Mouse (Mus musculus) T-helper 17 cell (primary cell): ENCODE measurements around the gene Peak1.

Experiments
- in situ Hi-C, 2 experiments: fragments of 300-600 bp; cut with MboI, MseI; formaldehyde crosslinking; loops; 1 replicate in 1 of 2; 2 replicates in 1 of 2; pipeline ENCODE4 v1.15.1; 2025; ENCODE audit warnings: high pct_unique_total_duplicates in 2 of 2

The Peak1 gene

DNA sequence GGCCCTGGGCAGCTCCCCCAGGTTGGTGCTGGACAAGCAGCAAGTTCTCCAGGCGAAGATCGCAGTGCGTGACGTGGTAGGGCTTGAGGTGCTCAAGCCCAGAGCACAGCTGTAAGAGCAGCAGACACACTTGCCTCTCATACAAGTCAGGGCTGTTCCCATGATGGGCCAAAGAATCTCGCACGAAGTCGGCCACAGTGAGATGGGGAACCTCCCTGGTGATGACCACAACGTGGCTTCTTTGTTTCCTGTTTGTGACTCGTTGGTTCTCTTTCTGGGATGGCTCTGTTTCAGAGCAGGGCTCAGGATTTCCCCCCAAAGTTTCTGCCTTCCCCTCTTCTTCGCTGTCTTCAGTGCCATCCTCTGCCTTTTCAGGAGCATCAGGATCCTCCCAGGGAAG lies 210.8 kb downstream of the Peak1 start:
- in situ Hi-C loops = loop anchor here in 1 of 2 experiments (5.0 to 25.0 kb wide), 2 partner anchors 305 to 345 kb away; no protein-coding TSS in a partner anchor

- in situ Hi-C loops = loop anchor here in 1 of 2 experiments (5.0 to 25.0 kb wide), 2 partner anchors 307 to 347 kb away; no protein-coding TSS in a partner anchor
Observed at GRCm38 (mm10) chr9:56205336-56205735, 212.5 kb downstream of the Peak1 start.

- in situ Hi-C loops = loop anchor here in 1 of 2 experiments (25.0 kb wide), 1 partner anchor 308 kb away; no protein-coding TSS in a partner anchor
Observed at GRCm38 (mm10) chr9:56204316-56204715, 213.6 kb downstream of the Peak1 start.

DNA sequence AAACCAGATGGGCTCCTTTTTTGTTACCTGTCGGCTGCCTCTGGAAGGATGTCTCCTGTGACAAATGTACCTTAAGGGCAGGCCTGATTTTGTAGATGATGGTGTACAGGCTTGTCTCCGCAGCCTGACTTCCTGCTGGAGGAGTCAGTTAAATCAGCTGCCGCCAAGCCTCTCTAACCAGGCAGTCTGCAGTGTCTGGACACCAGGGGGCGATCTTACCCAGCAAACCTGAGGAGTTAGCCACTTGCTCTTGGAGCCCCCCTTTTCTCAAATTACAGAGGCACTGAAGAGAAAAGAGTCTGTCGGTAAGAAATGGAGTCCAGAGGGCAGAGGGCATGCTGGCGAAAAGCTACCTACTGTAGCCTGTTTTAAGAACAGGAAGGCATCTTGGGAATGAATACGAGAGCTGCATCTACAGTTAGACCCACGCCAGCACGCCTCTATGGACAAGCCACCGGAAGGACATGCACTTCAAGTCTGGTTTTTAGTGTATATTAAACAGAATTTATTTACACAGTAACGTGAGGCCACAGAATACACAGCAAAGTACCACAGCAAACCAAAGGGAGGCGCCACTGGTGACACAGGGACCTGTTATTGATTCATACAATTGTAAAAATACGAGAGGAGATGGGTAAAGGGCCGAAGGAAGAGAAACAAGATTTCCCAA lies 217.1 kb downstream of the Peak1 start:
- in situ Hi-C loops = loop anchor here in 1 of 2 experiments (25.0 kb wide), 1 partner anchor 312 kb away; no protein-coding TSS in a partner anchor

GRCm38 (mm10) chr9:56200200-56200599 lies 217.7 kb downstream of the Peak1 start:
- in situ Hi-C loops = loop anchor here in 1 of 2 experiments (25.0 kb wide), 1 partner anchor 312 kb away; no protein-coding TSS in a partner anchor

- in situ Hi-C loops = no loop called here
Observed at GRCm38 (mm10) chr9:56196921-56197320, 220.9 kb downstream of the Peak1 start.

- in situ Hi-C loops = no loop called here
Observed at GRCm38 (mm10) chr9:56195193-56195592, 222.7 kb downstream of the Peak1 start.

DNA sequence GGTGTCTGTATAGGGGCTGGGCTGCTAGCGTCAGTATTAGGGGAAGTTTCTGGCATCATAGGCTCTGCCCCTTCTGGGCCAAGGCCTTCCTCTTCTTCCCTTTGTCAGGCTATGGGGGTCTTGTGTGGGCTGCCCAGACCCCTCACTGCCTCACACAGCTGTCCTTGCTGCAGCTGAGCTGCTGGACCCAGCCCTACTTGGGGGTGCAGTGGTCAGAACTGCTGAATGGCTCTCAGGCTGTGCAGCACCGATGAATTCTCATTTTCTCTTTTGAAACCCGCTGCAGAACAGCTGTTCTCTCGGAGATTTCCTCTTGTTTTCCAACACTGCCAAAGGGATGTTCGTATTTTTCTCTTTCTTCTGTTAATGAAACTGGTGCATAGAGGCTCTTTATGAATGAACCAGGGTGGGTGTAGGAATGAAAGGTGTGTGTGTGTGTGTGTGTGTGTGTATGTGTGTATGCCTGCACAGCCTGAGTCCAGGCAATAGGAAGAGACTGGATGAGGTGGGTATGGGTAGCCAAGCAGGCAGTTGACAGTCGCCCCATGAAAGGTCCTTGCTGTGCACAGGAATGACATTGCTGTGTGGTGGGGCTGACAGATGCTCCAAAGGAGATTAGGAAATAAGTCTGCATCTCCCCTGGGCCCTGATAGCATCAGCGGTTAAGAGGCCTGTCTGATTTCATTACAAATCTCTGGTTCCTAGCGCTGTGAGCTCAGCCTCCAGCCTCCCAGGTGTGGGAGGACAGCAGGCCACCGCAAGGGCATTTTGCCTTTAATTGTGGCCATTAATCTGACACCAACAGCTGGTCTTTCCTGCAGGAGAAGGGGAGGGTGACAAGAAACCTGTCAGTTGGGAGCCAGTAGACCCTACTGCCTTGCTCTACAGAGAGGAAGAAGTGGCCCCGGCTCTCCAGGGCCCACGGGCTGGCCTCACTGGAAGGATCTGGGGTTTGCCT lies 226.1 kb downstream of the Peak1 start:
- in situ Hi-C loops = loop anchor here in 1 of 2 experiments (5.0 kb wide), 1 partner anchor 59 kb away; no protein-coding TSS in a partner anchor

DNA sequence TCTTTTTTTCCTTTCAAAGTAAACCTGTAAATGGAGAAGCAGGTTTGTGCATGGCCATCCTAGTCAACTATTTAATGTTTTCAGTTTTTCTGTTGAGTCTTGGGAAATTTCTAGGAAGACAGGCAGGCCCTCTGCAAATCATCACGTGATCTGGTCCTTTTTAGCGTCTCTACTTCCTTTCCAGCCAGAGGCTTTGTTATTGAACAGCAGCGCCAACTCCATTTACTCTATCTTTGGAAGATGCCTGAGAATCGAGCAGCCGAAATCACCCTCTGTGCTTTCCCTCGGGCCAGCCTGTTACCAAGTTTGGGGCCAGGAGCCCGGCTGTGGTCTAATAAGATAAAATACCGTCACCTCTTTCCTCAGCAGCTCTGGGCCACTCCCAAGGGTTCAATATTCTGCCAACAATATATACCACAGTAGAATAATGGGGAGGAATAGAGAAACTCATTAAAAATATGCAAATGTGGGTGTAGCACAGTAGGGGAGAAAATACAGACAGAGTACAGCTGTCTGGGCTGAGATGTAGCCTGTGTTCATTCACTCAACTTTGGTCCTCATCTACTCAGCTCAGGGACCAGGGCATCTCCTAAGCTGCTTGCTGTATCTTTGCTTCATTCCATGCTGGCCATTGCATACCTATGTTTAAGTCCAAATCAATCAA lies 237.6 kb downstream of the Peak1 start:
- in situ Hi-C loops = no loop called here

DNA sequence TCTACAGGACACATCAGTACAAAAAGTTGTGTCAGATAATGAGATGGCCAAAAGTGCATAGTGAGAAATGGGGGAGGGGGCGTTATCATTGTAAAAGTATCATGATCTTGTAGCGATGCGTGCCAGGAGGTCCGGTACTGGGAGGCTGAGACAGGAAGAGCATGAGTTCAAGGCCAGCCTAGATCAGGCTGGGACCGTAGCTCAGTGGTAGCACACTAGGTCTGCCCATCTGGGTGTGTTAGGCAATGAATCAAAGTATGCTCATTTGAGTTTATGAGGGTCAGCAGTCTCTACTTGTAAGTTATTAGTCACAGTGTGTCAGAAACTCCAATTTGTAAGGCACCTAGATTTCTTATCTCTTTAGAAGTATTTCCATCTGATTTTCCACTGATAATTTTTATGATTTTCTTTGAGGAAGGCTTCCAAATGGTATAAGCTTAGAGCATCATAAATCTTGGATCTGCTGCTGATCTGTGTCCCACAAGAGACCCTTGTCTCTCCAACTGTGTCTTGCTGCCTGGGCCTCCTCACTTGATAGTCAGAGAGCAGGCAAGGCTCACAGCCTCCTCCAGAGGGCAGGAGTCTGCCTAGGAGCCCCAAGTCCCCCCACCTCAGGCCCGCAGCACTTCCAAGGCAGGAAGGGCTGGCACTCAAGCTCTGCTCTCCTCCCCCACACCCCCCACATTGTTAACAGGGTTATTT lies 238.3 kb downstream of the Peak1 start:
- in situ Hi-C loops = no loop called here

- in situ Hi-C loops = no loop called here
Observed at GRCm38 (mm10) chr9:56177354-56177753, 240.5 kb downstream of the Peak1 start.

DNA sequence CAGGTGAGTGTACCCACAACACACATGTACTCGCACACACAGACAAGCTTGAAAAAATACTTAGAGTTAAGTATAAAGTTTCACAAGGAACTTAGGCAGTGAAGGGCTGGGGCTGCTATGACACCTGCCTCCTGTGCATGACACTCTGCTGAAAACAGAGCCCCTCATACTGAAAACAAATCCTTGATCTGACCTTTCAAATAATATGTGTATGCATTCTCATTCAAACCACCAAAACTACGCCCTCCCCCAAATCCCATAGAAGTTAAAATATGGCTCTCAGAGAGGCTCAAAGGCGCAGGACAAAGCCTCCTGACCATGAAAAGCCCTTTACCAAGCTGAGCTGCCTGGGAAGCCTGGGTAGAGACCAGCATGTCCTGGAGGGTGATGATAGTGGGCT lies 242.6 kb downstream of the Peak1 start:
- in situ Hi-C loops = no loop called here

DNA sequence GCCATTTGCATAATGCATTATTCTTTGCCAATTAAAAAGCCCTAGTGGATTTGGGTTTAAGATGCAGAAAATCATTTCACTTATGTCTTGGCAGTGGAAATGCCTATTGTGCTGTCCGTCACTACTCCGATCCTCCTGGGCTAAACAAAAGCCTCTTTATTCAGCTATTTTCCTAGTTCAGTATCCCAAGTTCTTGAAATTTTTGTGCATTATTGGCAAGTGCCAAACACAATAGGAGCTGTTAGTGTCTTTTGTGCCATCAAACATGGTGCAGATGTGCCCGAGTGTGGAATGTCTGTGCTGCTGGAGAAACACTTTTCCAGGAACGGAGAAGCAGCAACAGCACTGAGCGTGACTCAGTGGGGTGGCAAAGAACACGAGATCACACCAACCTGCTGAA lies 250.2 kb downstream of the Peak1 start:
- in situ Hi-C loops = no loop called here

- in situ Hi-C loops = no loop called here
Observed at GRCm38 (mm10) chr9:56166161-56166560, 251.7 kb downstream of the Peak1 start.

DNA sequence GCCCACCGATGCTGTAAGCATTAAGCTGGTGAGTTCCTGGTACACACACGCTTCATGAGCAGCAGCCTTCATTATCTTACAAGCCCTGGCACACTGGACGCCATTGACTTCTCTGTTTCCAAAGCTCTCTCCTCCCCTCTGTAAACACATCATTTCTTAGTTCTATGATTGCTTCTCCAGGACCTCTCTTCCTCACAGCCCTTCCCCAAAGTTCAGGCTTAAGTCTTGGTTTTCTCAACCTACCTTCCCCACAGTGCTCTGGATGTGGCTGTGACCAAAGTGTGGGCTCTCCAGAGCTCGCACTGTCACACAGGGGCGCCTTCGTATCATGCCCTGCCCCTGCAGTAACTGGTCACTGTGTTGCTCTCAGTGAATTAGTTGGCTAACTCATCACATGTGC lies 252.5 kb downstream of the Peak1 start, which contains the start of gene Tspan3:
Tspan3 (minus strand) TSS at position 101 of the 400 bp plus-strand sequence.
- in situ Hi-C loops = no loop called here

DNA sequence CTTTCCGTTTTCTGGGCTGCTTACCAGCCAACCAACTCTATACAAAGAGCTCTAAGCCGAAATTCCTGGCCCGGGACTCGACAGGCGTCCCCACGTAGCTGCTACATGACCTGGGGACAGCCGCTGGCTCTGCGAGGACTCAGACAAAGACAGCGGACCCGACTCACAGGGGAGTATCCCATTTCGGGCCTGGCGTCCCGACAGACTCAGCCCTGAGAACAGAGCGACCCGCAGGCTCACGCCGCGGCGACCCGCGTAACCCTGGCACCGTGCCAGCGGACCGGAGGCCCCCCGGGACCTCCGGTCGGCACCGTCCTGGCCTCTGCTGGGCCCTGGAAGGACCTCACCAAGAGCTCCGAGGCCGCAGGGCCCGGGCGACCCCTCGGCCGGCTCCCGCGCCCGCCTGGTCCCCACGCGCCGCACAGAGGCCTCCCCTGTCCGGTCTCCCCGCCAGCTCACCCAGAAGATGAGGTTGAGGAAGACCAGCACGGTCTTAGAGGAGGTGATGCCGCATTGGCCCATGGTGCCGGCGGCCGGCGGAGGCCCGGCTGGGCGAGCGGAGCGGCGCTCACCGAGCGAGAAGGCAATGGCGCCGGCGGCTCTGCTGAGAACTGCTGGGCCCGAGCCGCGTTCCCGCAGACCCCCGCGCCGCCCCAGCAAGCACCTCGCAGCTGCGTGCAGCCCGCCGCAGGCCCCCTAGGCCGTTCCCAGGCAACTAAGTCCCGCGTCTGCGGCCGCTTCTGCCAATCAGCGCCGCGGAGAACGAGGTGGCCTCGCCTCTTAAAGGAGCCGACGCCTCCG lies 257.3 kb downstream of the Peak1 start:
- in situ Hi-C loops = no loop called here

- in situ Hi-C loops = no loop called here
Observed at GRCm38 (mm10) chr9:56159456-56159855, 258.4 kb downstream of the Peak1 start.

GRCm38 (mm10) chr9:56158077-56158476 lies 259.8 kb downstream of the Peak1 start:
- in situ Hi-C loops = no loop called here

DNA sequence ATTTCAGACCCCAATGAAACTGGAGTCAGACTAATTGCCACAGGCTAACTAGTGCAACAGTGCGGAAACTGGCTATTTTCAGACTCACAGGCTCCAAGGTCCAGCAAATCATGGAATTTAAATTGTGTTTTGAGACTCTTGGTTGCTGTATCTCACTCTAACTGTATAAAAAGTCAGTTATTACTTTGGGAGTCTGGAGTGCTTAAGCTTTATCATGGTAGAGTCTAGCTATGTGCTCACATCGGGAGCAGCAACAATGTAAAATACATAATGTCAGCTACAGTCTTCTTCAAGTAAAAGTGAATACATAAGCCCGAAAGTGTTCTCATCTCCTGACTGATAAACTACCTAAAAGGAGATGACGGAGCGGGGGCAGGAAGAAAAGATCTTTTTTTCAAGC lies 263.3 kb downstream of the Peak1 start:
- in situ Hi-C loops = no loop called here

- in situ Hi-C loops = no loop called here
Observed at GRCm38 (mm10) chr9:56152482-56153007, 265.3 kb downstream of the Peak1 start.
